Mouse (Mus musculus) thymus, adult 18-20 months (tissue): ENCODE results near the gene Castor1.
A peak's percentile ranks its signal among the peaks of the same experiment; 100 is the strongest.
"Not testable (repeated sequence)": the region's sequence is repeated elsewhere in the genome, so short reads cannot be mapped to it uniquely, and the experiment has no call there.

Experiments used
- DNase-seq, 2 experiments: peaks; one replicate each; pipeline ENCODE4 v3.0.0; 2022; ENCODE audit warnings: mixed read lengths in 2 of 2

Gene Castor1

GRCm38 (mm10) chr11:4217914-4218629 lies at the start of gene Castor1:
Gene Castor1 (plus strand): TSS chr11:4218225.
- peak; percentile 78 to 83 for DNase-seq

- DNase-seq: no peak
These were observed 43.4 kb upstream of the Castor1 start for GRCm38 (mm10) chr11:4174586-4174985.

- DNase-seq: no peak
These were observed 40.3 kb upstream of the Castor1 start for GRCm38 (mm10) chr11:4177716-4178115.

- no peak for DNase-seq
These were observed 36.0 kb upstream of the Castor1 start for GRCm38 (mm10) chr11:4182061-4182460.

GRCm38 (mm10) chr11:4183511-4183910 lies 34.5 kb upstream of the Castor1 start:
- no peak for DNase-seq

GRCm38 (mm10) chr11:4184251-4184952 lies 33.6 kb upstream of the Castor1 start:
- no peak for DNase-seq

- not testable (repeated sequence) for DNase-seq
These were observed 32.5 kb upstream of the Castor1 start for GRCm38 (mm10) chr11:4185480-4185879.

GRCm38 (mm10) chr11:4186486-4187317 lies 31.3 kb upstream of the Castor1 start, which contains the start of gene Tbc1d10a:
Gene Tbc1d10a (plus strand): TSS chr11:4186789.
- peak; percentile 99 for DNase-seq

- DNase-seq: no peak
These were observed 30.7 kb upstream of the Castor1 start for GRCm38 (mm10) chr11:4187318-4187700.

GRCm38 (mm10) chr11:4189182-4189581 lies 28.8 kb upstream of the Castor1 start:
- no peak for DNase-seq

- DNase-seq: no peak
These were observed 27.3 kb upstream of the Castor1 start for GRCm38 (mm10) chr11:4190677-4191076.

- DNase-seq: no peak
These were observed 25.3 kb upstream of the Castor1 start for GRCm38 (mm10) chr11:4192757-4193156.

- no peak for DNase-seq
These were observed 24.6 kb upstream of the Castor1 start for GRCm38 (mm10) chr11:4193420-4193819.

GRCm38 (mm10) chr11:4195597-4196031 lies 22.4 kb upstream of the Castor1 start:
- no peak for DNase-seq

GRCm38 (mm10) chr11:4196636-4197035 lies 21.4 kb upstream of the Castor1 start:
- no peak for DNase-seq

GRCm38 (mm10) chr11:4197691-4198090 lies 20.3 kb upstream of the Castor1 start:
- no peak for DNase-seq

- no peak for DNase-seq
These were observed 15.9 kb upstream of the Castor1 start for GRCm38 (mm10) chr11:4201981-4202700.

GRCm38 (mm10) chr11:4202995-4203704 lies 14.9 kb upstream of the Castor1 start:
- DNase-seq: no peak

- peak; percentile 51 to 61 for DNase-seq
These were observed 14.3 kb upstream of the Castor1 start for GRCm38 (mm10) chr11:4203705-4204074.

GRCm38 (mm10) chr11:4205097-4205655 lies 12.8 kb upstream of the Castor1 start:
- DNase-seq: no peak

GRCm38 (mm10) chr11:4205951-4206350 lies 12.1 kb upstream of the Castor1 start:
- no peak for DNase-seq

GRCm38 (mm10) chr11:4206563-4206962 lies 11.5 kb upstream of the Castor1 start:
- peak in 1 of 2 experiments; percentile 36 for DNase-seq
